Comparison of ENCODE assay signal across 9 mouse cellular contexts in the genomic region with DNA sequence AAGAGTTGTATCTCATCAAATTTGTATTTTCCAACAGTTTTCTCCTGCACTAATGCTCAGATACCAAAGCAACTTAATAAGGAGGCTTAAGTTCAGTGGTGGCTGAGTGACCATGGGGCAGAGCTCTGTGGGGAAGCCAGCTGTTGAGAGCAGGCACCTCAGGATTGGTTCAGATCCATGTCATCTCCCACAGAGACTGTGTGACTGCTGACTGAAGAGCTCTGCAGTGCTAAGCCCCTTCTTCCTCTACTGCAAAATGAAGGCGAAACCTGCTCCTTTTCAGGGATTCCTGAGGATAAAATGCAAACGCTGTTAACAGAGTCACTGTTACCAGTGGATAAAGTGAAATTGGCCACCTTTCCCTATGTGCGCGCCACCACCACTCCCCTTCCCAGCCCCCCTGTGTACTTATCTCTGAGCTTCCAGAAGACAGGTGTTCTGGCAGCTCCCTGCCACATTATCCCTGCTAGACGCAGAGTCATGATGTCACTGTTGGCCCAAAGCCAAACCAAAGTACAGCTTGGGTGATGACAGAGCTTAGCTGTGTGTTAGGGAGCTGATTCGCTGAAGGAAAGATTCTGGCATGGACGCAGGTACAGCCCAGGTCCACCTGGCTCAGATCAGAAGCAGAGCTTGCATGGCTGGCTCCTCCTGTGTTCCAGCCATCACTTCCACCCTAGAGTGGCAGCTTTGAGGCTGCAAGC.
DNase-seq lines count a peak whose midpoint lies in the region; ATAC-seq and TF ChIP-seq lines count a peak whose summit lies in the region.
"Had no signal": no experiment of that assay in that cellular context is flagged by ENCODE, and none has a peak within 500 bp of the region (broad histone marks: within the 10 kb centered on the region; RNA-seq: fewer than 3 reads in every experiment).

No protein-coding gene starts in this region.

- no peaks in the 10 kb centered on the region; the same call in 1 of the 2 replicates for H3K27me3 ChIP-seq in forebrain, postnatal 0 days (ENCODE audit: insufficient read depth, low read length)
- H3K27me3 ChIP-seq in intestine, embryonic 14.5 days (replicated peaks; ENCODE audit: control insufficient read depth, insufficient read depth, low read length) = no peaks in the 10 kb centered on the region
- no peaks in the 10 kb centered on the region for H3K27me3 ChIP-seq in liver, postnatal 0 days (ENCODE audit: insufficient read depth, low read length)

- H3K9ac ChIP-seq in forebrain, postnatal 0 days = no peak overlapping the region
- H3K9ac ChIP-seq in intestine, embryonic 14.5 days (ENCODE audit: low read length) = no peak overlapping the region
- no peak overlapping the region for H3K9ac ChIP-seq in liver, postnatal 0 days (replicated peaks)

- H3K27ac ChIP-seq in forebrain, postnatal 0 days (ENCODE audit: low read depth, low read length) = no peak overlapping the region
- H3K27ac ChIP-seq in intestine, embryonic 14.5 days (ENCODE audit: low read depth) = no peak overlapping the region
- no peak overlapping the region for H3K27ac ChIP-seq in liver, postnatal 0 days (ENCODE audit: low read depth)
- H3K27ac ChIP-seq: kidney, postnatal 0 days had no signal

- WGBS in forebrain, postnatal 0 days = 27% methylated on average over 7 of the region's 7 CpGs
- WGBS in intestine, embryonic 14.5 days = 47% methylated on average over 7 of the region's 7 CpGs
- 55% methylated on average over 7 of the region's 7 CpGs for WGBS in liver, postnatal 0 days (ENCODE audit: insufficient replicate concordance)

- 0 out of 2 replicates have a peak overlapping the region, but pooled peaks have one; percentile 30 for H3K4me2 ChIP-seq in forebrain, postnatal 0 days (ENCODE audit: low read depth)
- H3K4me2 ChIP-seq in intestine, embryonic 14.5 days (ENCODE audit: low read length) = no peak overlapping the region
- H3K4me2 ChIP-seq in liver, postnatal 0 days (ENCODE audit: low read depth, low read length) = no peak overlapping the region

- H3K4me3 ChIP-seq in forebrain, postnatal 0 days (ENCODE audit: low read depth, low read length) = peak overlapping the region; percentile 5; the same call in 1 of the 2 replicates
- H3K4me3 ChIP-seq in intestine, embryonic 14.5 days (ENCODE audit: low read depth, low read length) = no peak overlapping the region
- H3K4me3 ChIP-seq in liver, postnatal 0 days (ENCODE audit: low read depth, low read length) = no peak overlapping the region

- peaks cover 6% of the 10 kb centered on the region; the same call in 1 of the 2 replicates for H3K4me1 ChIP-seq in forebrain, postnatal 0 days (ENCODE audit: insufficient read depth)
- H3K4me1 ChIP-seq in intestine, embryonic 14.5 days (replicated peaks; ENCODE audit: control insufficient read depth, insufficient read depth, low read length) = 0 out of 2 replicates have a peak, but pooled peaks cover 2% of the 10 kb centered on the region
- H3K4me1 ChIP-seq in liver, postnatal 0 days (ENCODE audit: insufficient read depth) = no peaks in the 10 kb centered on the region

- peak; percentile 25 to 46 for DNase-seq in left cerebral cortex, adult 18-20 months (ENCODE audit: low spot score in 2 of 2)
- no peak for DNase-seq in left cerebral cortex, adult 11 months (ENCODE audit: low spot score)
- peak; percentile 90 for DNase-seq in brain, embryonic 14.5 days (ENCODE audit: low read depth)
- peak; percentile 86 for DNase-seq in forebrain, postnatal 0 days
- DNase-seq in intestine, embryonic 14.5 days (ENCODE audit: low spot score) = peak; percentile 74
- peak; percentile 41 for DNase-seq in liver, postnatal 0 days
- no peak for DNase-seq in spleen, postnatal 10 days (ENCODE audit: low spot score in 2 of 2)

- no peaks in the 10 kb centered on the region for H3K9me3 ChIP-seq in forebrain, postnatal 0 days (ENCODE audit: low read length)
- no peaks in the 10 kb centered on the region for H3K9me3 ChIP-seq in intestine, embryonic 14.5 days (ENCODE audit: control insufficient read depth, low read length)
- no peaks in the 10 kb centered on the region for H3K9me3 ChIP-seq in liver, postnatal 0 days (ENCODE audit: low read length)

- H3K36me3 ChIP-seq in forebrain, postnatal 0 days (ENCODE audit: insufficient read depth) = no peaks in the 10 kb centered on the region
- H3K36me3 ChIP-seq in intestine, embryonic 14.5 days (ENCODE audit: control insufficient read depth, insufficient read depth, low read length) = no peaks in the 10 kb centered on the region
- no peaks in the 10 kb centered on the region for H3K36me3 ChIP-seq in liver, postnatal 0 days (replicated peaks; ENCODE audit: insufficient read depth, low read length)

- peak; percentile 91 for ATAC-seq in forebrain, postnatal 0 days
- peak; percentile 70; the same call in 1 of the 2 replicates for ATAC-seq in intestine, embryonic 14.5 days (replicated peaks; ENCODE audit: low FRiP score, low TSS enrichment, low read depth)
- ATAC-seq in liver, postnatal 0 days = peak; percentile 25; the same call in 1 of the 2 replicates
- ATAC-seq in activated CD4-positive, CD25-positive, alpha-beta regulatory T cell, adult 4 months = no peak

- TF ChIP-seq EP300 in liver, postnatal 0 days (IDR thresholded peaks at IDR 0.05; ENCODE audit: low read depth) = no peak

- TF ChIP-seq POLR2A in brain, embryonic 14.5 days (IDR thresholded peaks at IDR 0.05; ENCODE audit: borderline replicate concordance, extremely low read depth, insufficient read depth, insufficient read length, poor library complexity, severe bottlenecking) = no peak

- TF ChIP-seq CTCF in brain, embryonic 14.5 days (IDR thresholded peaks at IDR 0.05; ENCODE audit: borderline replicate concordance, extremely low read depth, insufficient read depth, insufficient read length) = no peak
- no peak for TF ChIP-seq CTCF in forebrain, postnatal 0 days (IDR thresholded peaks at IDR 0.05; ENCODE audit: low read depth)
- TF ChIP-seq CTCF in liver, postnatal 0 days (IDR thresholded peaks at IDR 0.05; ENCODE audit: low read depth) = no peak

Comparison
In these comparisons a context has a peak if more than half of its experiments do, and no peak if none do; other contexts are left out.
1. DNase-seq: peak in left cerebral cortex, adult 18-20 months (2 of 2), brain, embryonic 14.5 days (single experiment), forebrain, postnatal 0 days (single experiment), intestine, embryonic 14.5 days (single experiment) and liver, postnatal 0 days (single experiment); none in left cerebral cortex, adult 11 months (single experiment) and spleen, postnatal 10 days (0 of 2).